Mouse (Mus musculus): ENCODE measurements around the gene Rhot2.
"Not testable (repeated sequence)": the region's sequence is repeated elsewhere in the genome, so short reads cannot be mapped to it uniquely, and the experiment has no call there.

The Rhot2 gene

GRCm38 (mm10) chr17:25827011-25827410, 17.6 kb downstream of the Rhot2 start:
- no peak for DNase-seq

- no peak for DNase-seq
These were observed 18.6 kb downstream of the Rhot2 start for GRCm38 (mm10) chr17:25825984-25826570.

GRCm38 (mm10) chr17:25825311-25825710, 19.3 kb downstream of the Rhot2 start:
- no peak for DNase-seq

- DNase-seq, result no peak
These were observed 20.1 kb downstream of the Rhot2 start for GRCm38 (mm10) chr17:25824362-25825142.

GRCm38 (mm10) chr17:25823452-25823851, 21.2 kb downstream of the Rhot2 start, which contains the start of gene Wdr24:
TSS of gene Wdr24 (plus strand) at chr17:25823627.
- peak; percentile 95 for DNase-seq

- DNase-seq, result peak; percentile 35
These were observed 25.5 kb downstream of the Rhot2 start for GRCm38 (mm10) chr17:25818851-25819780.

- no peak for DNase-seq
These were observed 27.0 kb downstream of the Rhot2 start for GRCm38 (mm10) chr17:25817662-25818061.

- DNase-seq, result peak; percentile 87
These were observed 31.2 kb downstream of the Rhot2 start for GRCm38 (mm10) chr17:25813471-25813870.

- DNase-seq, result no peak
These were observed 33.8 kb downstream of the Rhot2 start for GRCm38 (mm10) chr17:25810890-25811289.

- peak; percentile 72 for DNase-seq
These were observed 34.9 kb downstream of the Rhot2 start for GRCm38 (mm10) chr17:25809606-25810340.

- peak; percentile 95 for DNase-seq
These were observed 35.7 kb downstream of the Rhot2 start, which contains the start of gene Fbxl16 for GRCm38 (mm10) chr17:25808789-25809605. TSS of gene Fbxl16 (plus strand) at chr17:25809085.

- no peak for DNase-seq
These were observed 36.6 kb downstream of the Rhot2 start for GRCm38 (mm10) chr17:25808028-25808427.

- not testable (repeated sequence) for DNase-seq
These were observed 37.2 kb downstream of the Rhot2 start for GRCm38 (mm10) chr17:25807452-25807851.

- no peak for DNase-seq
These were observed 38.1 kb downstream of the Rhot2 start for GRCm38 (mm10) chr17:25806507-25806906.

GRCm38 (mm10) chr17:25802825-25803517, 41.7 kb downstream of the Rhot2 start:
- DNase-seq, result peak; percentile 96

- DNase-seq, result peak; percentile 91
These were observed 43.6 kb downstream of the Rhot2 start for GRCm38 (mm10) chr17:25801029-25801428.

- DNase-seq, result peak; percentile 95
These were observed 47.7 kb downstream of the Rhot2 start, which contains the start of gene Metrn for GRCm38 (mm10) chr17:25796951-25797369. TSS of gene Metrn (minus strand) at chr17:25797136.

- DNase-seq, result no peak
These were observed 48.4 kb downstream of the Rhot2 start for GRCm38 (mm10) chr17:25796211-25796771.

- peak; percentile 92 for DNase-seq
These were observed 49.0 kb downstream of the Rhot2 start, which contains the start of gene AC134908.4 for GRCm38 (mm10) chr17:25795609-25796092. TSS of gene AC134908.4 (minus strand) at chr17:25795659.

GRCm38 (mm10) chr17:25794998-25795397, 49.7 kb downstream of the Rhot2 start:
- DNase-seq, result no peak

Measured in retina, postnatal 1 day (tissue).